Mouse (Mus musculus): ENCODE results near the gene Ier2.
"Not testable (repeated sequence)": the region's sequence is repeated elsewhere in the genome, so short reads cannot be mapped to it uniquely, and the experiment has no call there.

Gene Ier2

GRCm38 (mm10) chr8:84697166-84698130, 34.8 kb upstream of the Ier2 start:
- DNase-seq = peak in 1 of 2 experiments; percentile 46

GRCm38 (mm10) chr8:84695140-84695539, 32.5 kb upstream of the Ier2 start:
- no peak for DNase-seq

GRCm38 (mm10) chr8:84693332-84693731, 30.7 kb upstream of the Ier2 start:
- DNase-seq = no peak

- peak; percentile 67 to 83 for DNase-seq
Measured at GRCm38 (mm10) chr8:84689091-84689915, 26.7 kb upstream of the Ier2 start.

- DNase-seq = peak; percentile 77 to 86
Measured at GRCm38 (mm10) chr8:84687705-84688100, 25.1 kb upstream of the Ier2 start, which contains the start of gene Nacc1. TSS of gene Nacc1 (minus strand) at chr8:84687862.

- DNase-seq = peak; percentile 15 to 34
Measured at GRCm38 (mm10) chr8:84687003-84687704, 24.5 kb upstream of the Ier2 start.

- peak in 1 of 2 experiments; percentile 46 for DNase-seq
Measured at GRCm38 (mm10) chr8:84686191-84687002, 23.7 kb upstream of the Ier2 start, which contains the start of gene Trmt1. TSS of gene Trmt1 (plus strand) at chr8:84686307.

- no peak for DNase-seq
Measured at GRCm38 (mm10) chr8:84684537-84684936, 21.9 kb upstream of the Ier2 start.

- DNase-seq = no peak
Measured at GRCm38 (mm10) chr8:84682257-84682656, 19.6 kb upstream of the Ier2 start.

- no peak for DNase-seq
Measured at GRCm38 (mm10) chr8:84681476-84681875, 18.8 kb upstream of the Ier2 start.

GRCm38 (mm10) chr8:84677305-84677704, 14.7 kb upstream of the Ier2 start:
- DNase-seq = no peak

- DNase-seq = not testable (repeated sequence)
Measured at GRCm38 (mm10) chr8:84670295-84671006, 7.8 kb upstream of the Ier2 start.

GRCm38 (mm10) chr8:84668731-84669485, 6.3 kb upstream of the Ier2 start:
- no peak for DNase-seq

- DNase-seq = no peak
Measured at GRCm38 (mm10) chr8:84668081-84668480, 5.4 kb upstream of the Ier2 start.

GRCm38 (mm10) chr8:84665385-84665893, 2.8 kb upstream of the Ier2 start:
- no peak for DNase-seq

GRCm38 (mm10) chr8:84664566-84665384, 2.1 kb upstream of the Ier2 start:
- DNase-seq = peak; percentile 71 to 73

GRCm38 (mm10) chr8:84663483-84664327, 1.1 kb upstream of the Ier2 start:
- peak; percentile 90 to 93 for DNase-seq

GRCm38 (mm10) chr8:84661961-84662571, 586 bp downstream of the Ier2 start:
- DNase-seq = peak; percentile 54 to 62

All from spleen, adult 18-20 months (tissue).